Mouse (Mus musculus): ENCODE measurements around the gene Cntn4.

The Cntn4 gene

DNA sequence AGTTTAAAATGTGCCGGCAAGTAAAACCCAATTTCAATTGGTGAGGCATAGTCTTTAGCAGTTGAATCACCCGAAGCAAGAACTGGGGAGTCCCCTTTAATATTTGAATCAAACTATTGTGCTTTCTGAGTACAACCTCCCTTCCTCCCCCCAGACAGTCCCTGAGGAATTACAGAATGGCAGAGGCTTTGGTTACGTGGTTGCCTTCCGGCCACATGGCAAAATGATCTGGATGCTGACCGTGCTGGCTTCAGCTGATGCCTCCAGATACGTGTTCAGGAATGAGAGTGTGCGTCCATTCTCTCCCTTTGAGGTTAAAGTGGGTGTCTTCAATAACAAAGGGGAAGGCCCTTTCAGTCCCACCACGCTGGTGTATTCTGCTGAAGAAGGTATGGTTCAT, 998.1 kb downstream of the Cntn4 start:
- no peak for DNase-seq

DNA sequence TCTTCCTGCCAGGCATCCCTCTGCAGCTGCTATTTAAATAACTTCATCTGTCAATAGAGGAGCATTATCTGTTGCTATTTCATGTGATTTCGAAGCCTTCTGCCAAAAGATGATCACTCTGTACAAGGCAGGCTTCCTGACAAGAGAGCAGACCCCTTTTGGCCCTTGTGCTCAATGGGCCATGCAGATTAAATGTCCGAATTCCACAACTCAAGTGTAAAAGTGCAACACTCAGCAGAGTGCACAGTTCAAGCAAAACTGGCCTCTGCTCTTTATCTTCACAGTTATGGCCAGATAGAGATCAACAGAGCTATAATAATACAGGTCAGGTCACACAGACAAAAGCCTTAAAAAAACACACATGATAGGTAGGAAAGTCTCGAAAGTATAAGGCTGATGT, 1024.5 kb downstream of the Cntn4 start:
- no peak for DNase-seq

- no peak for DNase-seq
Measured at GRCm38 (mm10) chr6:106705506-106706035, 1028.1 kb downstream of the Cntn4 start.

GRCm38 (mm10) chr6:106725642-106726041, 1048.2 kb downstream of the Cntn4 start:
- no peak for DNase-seq

- DNase-seq = no peak
Measured at GRCm38 (mm10) chr6:106726078-106726477, 1048.6 kb downstream of the Cntn4 start.

- DNase-seq = no peak
Measured at GRCm38 (mm10) chr6:106727703-106728102, 1050.2 kb downstream of the Cntn4 start.

GRCm38 (mm10) chr6:106729682-106730314, 1052.3 kb downstream of the Cntn4 start:
- no peak for DNase-seq

- DNase-seq = no peak
Measured at GRCm38 (mm10) chr6:106732563-106732962, 1055.1 kb downstream of the Cntn4 start.

DNA sequence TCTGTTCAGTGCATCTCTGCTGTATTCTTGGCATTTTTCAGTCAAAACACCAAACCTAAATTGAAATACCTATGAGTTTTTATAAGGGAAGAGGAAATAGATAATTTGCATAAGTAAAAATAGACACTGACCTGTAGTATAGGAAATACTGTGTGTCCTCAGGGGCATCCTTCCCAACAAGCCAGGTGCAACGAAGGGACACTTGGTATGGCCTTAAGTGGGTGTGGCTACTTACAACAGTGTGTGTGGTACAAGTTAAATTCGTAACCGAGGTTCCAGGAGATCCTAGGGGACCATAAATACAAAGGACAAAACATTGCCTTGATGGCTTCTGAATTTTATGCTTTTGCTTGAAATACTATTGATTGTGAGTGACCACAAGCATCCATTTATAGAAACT, 1060.8 kb downstream of the Cntn4 start:
- DNase-seq = no peak

DNA sequence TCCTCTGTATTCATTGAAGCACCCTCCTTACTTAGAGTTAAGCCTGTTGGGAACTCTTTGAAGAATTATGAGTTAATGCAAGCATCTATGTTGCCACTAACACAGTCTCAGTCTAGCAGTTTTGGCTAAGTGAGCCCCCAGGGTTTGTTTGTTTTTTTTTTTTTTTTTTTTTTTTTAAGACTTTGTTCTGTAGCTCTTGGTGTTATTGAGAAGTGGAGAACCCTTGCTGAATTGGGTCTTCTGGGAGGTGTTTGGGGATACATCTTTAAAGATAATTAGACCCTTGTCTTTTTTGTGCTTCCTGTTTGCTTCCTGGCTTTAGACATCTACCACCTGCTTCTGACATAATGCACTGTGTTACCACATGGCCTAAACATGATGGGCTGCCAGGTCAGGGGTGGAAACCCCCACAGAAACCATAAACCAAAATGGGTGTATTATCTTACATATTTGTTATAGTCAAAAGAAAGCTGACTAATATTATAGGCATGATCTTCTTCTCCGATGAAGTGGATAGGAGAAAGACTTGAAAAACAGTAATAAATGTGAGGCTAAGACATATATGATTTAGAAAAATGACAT, 1062.9 kb downstream of the Cntn4 start:
- DNase-seq = no peak

DNA sequence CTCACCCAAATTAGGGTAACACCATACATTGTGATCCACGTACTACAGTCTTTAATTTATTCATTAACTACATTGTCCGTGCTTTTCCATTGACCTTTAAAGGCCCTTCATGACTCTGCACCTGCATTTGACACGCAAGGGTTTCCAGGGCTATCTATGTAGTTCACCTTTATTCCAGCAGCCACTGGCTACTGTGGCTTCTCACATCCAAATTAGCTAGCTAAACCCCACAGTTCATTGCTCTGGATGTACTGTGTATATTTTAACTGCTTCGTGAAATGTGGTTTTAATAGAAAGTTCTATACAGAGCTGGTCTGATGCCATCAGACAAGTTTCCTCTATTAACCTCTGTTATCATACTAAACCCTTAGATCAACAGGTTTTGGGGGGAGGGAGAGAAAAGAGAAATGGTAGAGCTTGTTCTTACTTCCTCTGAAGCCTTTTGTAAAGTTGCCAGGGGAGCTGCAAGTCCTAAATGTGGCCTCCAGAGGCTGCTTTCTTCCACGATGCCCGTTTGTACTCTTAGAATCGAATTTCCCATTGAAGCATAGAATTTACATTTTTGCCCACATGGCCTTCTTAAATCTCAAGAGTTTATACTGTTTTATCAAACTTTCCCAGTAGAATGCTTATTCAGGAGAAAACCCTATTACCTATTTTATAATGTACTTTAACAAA, 1066.2 kb downstream of the Cntn4 start:
- no peak for DNase-seq

- DNase-seq = no peak
Measured at GRCm38 (mm10) chr6:106745673-106746394, 1068.4 kb downstream of the Cntn4 start.

- no peak for DNase-seq
Measured at GRCm38 (mm10) chr6:106747251-106747650, 1069.8 kb downstream of the Cntn4 start.

GRCm38 (mm10) chr6:106747804-106748203, 1070.3 kb downstream of the Cntn4 start:
- DNase-seq = no peak

All from thymus, postnatal 25 days (tissue).